Mouse (Mus musculus) layer of hippocampus, postnatal 14 days (tissue): ENCODE results near the gene Gdnf. TPM values are rescaled to one million over a fixed set of nuclear protein-coding genes. Genes with fewer than 3 reads are reported as not detected.

Experiments used
- DNase-seq, 2 experiments: peaks; one replicate each; pipeline ENCODE4 v3.0.0; 2021 to 2022; ENCODE audit warnings: low spot score in 2 of 2, mixed read lengths in 1 of 2
- total RNA-seq, 2 experiments: library from RNA; stranded (reverse); gene quantifications; 2 replicates each; pipeline ENCODE4 v1.2.3; 2021

Gene Gdnf
- total RNA-seq, 2 experiments from 2014 or later = 0.21 to 0.29 TPM

- no peak for DNase-seq
Measured at GRCm38 (mm10) chr15:7858841-7859240, 48.2 kb downstream of the Gdnf start.

- DNase-seq = no peak
Measured at GRCm38 (mm10) chr15:7862890-7863289, 52.2 kb downstream of the Gdnf start.

- no peak for DNase-seq
Measured at GRCm38 (mm10) chr15:7863328-7863727, 52.7 kb downstream of the Gdnf start.

- DNase-seq = no peak
Measured at GRCm38 (mm10) chr15:7865305-7865704, 54.7 kb downstream of the Gdnf start.

GRCm38 (mm10) chr15:7872473-7872872 is 61.8 kb downstream of the Gdnf start:
- no peak for DNase-seq

- DNase-seq = no peak
Measured at GRCm38 (mm10) chr15:7875879-7876278, 65.2 kb downstream of the Gdnf start.

- no peak for DNase-seq
Measured at GRCm38 (mm10) chr15:7877560-7878467, 67.2 kb downstream of the Gdnf start.

- DNase-seq = no peak
Measured at GRCm38 (mm10) chr15:7878861-7879260, 68.2 kb downstream of the Gdnf start.

- DNase-seq = no peak
Measured at GRCm38 (mm10) chr15:7879956-7880355, 69.3 kb downstream of the Gdnf start.

- no peak for DNase-seq
Measured at GRCm38 (mm10) chr15:7884181-7884580, 73.5 kb downstream of the Gdnf start.

GRCm38 (mm10) chr15:7885106-7885505 is 74.5 kb downstream of the Gdnf start:
- DNase-seq = no peak

- DNase-seq = no peak
Measured at GRCm38 (mm10) chr15:7886591-7886990, 75.9 kb downstream of the Gdnf start.
